Mouse (Mus musculus) R1 (cell line): ENCODE results near the gene Ankrd40.

Experiments
- DNase-seq: peaks from one replicate; pipeline ENCODE4 v3.0.0-alpha.2; 2018; ENCODE audit warnings: low read depth, low spot score

Ankrd40 gene

GRCm38 (mm10) chr11:94327693-94328643, at the start of gene Ankrd40:
Ankrd40 (plus strand) TSS chr11:94328001.
- DNase-seq, result peak; percentile 94

GRCm38 (mm10) chr11:94281199-94282181, 46.3 kb upstream of the Ankrd40 start, which contains the start of gene Gm21885:
Gm21885 (plus strand) TSS chr11:94281873.
- DNase-seq, result no peak

- DNase-seq, result no peak
Measured at GRCm38 (mm10) chr11:94282291-94282690, 45.5 kb upstream of the Ankrd40 start.

- no peak for DNase-seq
Measured at GRCm38 (mm10) chr11:94283536-94284099, 44.2 kb upstream of the Ankrd40 start.

- DNase-seq, result no peak
Measured at GRCm38 (mm10) chr11:94285886-94286574, 41.8 kb upstream of the Ankrd40 start.

- DNase-seq, result no peak
Measured at GRCm38 (mm10) chr11:94287105-94287504, 40.7 kb upstream of the Ankrd40 start.

GRCm38 (mm10) chr11:94290062-94290740, 37.6 kb upstream of the Ankrd40 start:
- no peak for DNase-seq

- peak; percentile 54 for DNase-seq
Measured at GRCm38 (mm10) chr11:94294996-94295845, 32.6 kb upstream of the Ankrd40 start.

GRCm38 (mm10) chr11:94312733-94313132, 15.1 kb upstream of the Ankrd40 start:
- DNase-seq, result no peak

GRCm38 (mm10) chr11:94314098-94314652, 13.6 kb upstream of the Ankrd40 start:
- no peak for DNase-seq

- DNase-seq, result no peak
Measured at GRCm38 (mm10) chr11:94315308-94315707, 12.5 kb upstream of the Ankrd40 start.

GRCm38 (mm10) chr11:94316528-94316927, 11.3 kb upstream of the Ankrd40 start:
- DNase-seq, result no peak

- no peak for DNase-seq
Measured at GRCm38 (mm10) chr11:94317014-94317413, 10.8 kb upstream of the Ankrd40 start.

- no peak for DNase-seq
Measured at GRCm38 (mm10) chr11:94317515-94317914, 10.3 kb upstream of the Ankrd40 start.

GRCm38 (mm10) chr11:94318056-94318455, 9.7 kb upstream of the Ankrd40 start:
- no peak for DNase-seq

- peak; percentile 79 for DNase-seq
Measured at GRCm38 (mm10) chr11:94320969-94321930, 6.6 kb upstream of the Ankrd40 start.

GRCm38 (mm10) chr11:94321931-94322400, 5.8 kb upstream of the Ankrd40 start, which contains the start of gene Luc7l3:
Luc7l3 (minus strand) TSS chr11:94321988.
- DNase-seq, result peak; percentile 92

- DNase-seq, result no peak
Measured at GRCm38 (mm10) chr11:94322636-94323035, 5.2 kb upstream of the Ankrd40 start.
